In the genomic region with DNA sequence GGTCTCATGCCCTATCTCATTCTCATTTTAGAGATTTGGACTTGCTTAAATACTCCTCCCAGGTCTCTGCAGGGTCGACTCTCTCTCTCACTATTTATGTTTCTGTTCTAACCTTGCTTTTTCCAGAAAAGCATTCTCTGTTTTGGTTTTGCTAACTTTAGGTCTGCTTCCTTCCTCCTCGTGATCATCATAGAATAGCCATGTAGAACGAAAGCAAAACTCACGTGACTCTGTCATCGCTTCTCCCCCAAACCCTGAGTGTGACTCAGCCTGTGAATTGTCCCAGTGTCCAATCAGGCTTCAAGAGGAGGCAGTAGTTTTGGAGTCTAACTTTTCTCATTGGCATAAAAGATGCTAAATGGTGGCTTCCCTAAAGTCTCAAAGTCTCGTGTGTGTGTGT, we compare ENCODE assay signal across 17 mouse cellular contexts.
DNase-seq lines count a peak whose midpoint lies in the region; ATAC-seq and TF ChIP-seq lines count a peak whose summit lies in the region.
"Had no signal": no experiment of that assay in that cellular context is flagged by ENCODE, and none has a peak within 500 bp of the region (broad histone marks: within the 10 kb centered on the region; RNA-seq: fewer than 3 reads in every experiment).

No protein-coding gene starts in this region.

- TF ChIP-seq CTCF in bone marrow, adult 2 months (IDR thresholded peaks at IDR 0.05; ENCODE audit: control insufficient read depth, insufficient read depth, low read length) = no peak
- TF ChIP-seq CTCF in midbrain, postnatal 0 days (IDR thresholded peaks at IDR 0.05) = no peak

- H3K9me3 ChIP-seq in midbrain, postnatal 0 days (ENCODE audit: low read length) = no peaks in the 10 kb centered on the region
- no peaks in the 10 kb centered on the region for H3K9me3 ChIP-seq in intestine, embryonic 15.5 days
- H3K9me3 ChIP-seq: embryonic facial prominence, embryonic 10.5 days; heart, embryonic 13.5 days; hindbrain, embryonic 10.5 days; liver, embryonic 15.5 days had no signal

- H3K4me3 ChIP-seq in bone marrow, adult 2 months (replicated peaks; ENCODE audit: control insufficient read depth, low read depth, low read length) = peak overlapping the region; percentile 0
- H3K4me3 ChIP-seq in midbrain, postnatal 0 days (ENCODE audit: low read depth, low read length) = no peak overlapping the region
- no peak overlapping the region for H3K4me3 ChIP-seq in intestine, embryonic 15.5 days (replicated peaks)
- H3K4me3 ChIP-seq: embryonic facial prominence, embryonic 10.5 days; heart, embryonic 13.5 days; hindbrain, embryonic 10.5 days; liver, embryonic 15.5 days had no signal

- H3K27me3 ChIP-seq in midbrain, postnatal 0 days (ENCODE audit: insufficient read depth, low read length) = no peaks in the 10 kb centered on the region
- no peaks in the 10 kb centered on the region for H3K27me3 ChIP-seq in intestine, embryonic 15.5 days (replicated peaks)
- H3K27me3 ChIP-seq: heart, embryonic 13.5 days; liver, embryonic 15.5 days had no signal

- peaks cover 8% of the 10 kb centered on the region for H3K4me1 ChIP-seq in bone marrow, adult 2 months (ENCODE audit: control insufficient read depth, insufficient read depth, low read length)
- H3K4me1 ChIP-seq in midbrain, postnatal 0 days (ENCODE audit: insufficient read depth, low read length) = no peaks in the 10 kb centered on the region
- no peaks in the 10 kb centered on the region for H3K4me1 ChIP-seq in intestine, embryonic 15.5 days (replicated peaks)
- H3K4me1 ChIP-seq: embryonic facial prominence, embryonic 10.5 days had no signal

- TF ChIP-seq POLR2A in bone marrow, adult 2 months (IDR thresholded peaks at IDR 0.05; ENCODE audit: borderline replicate concordance, control insufficient read depth, low read depth, low read length) = no peak

- no peak overlapping the region for H3K4me2 ChIP-seq in midbrain, postnatal 0 days (ENCODE audit: low read depth, low read length, poor library complexity, severe bottlenecking)
- H3K4me2 ChIP-seq in intestine, embryonic 15.5 days (replicated peaks) = no peak overlapping the region
- H3K4me2 ChIP-seq: heart, embryonic 13.5 days; liver, embryonic 15.5 days had no signal

- H3K36me3 ChIP-seq in midbrain, postnatal 0 days (ENCODE audit: insufficient read depth, low read length) = no peaks in the 10 kb centered on the region
- H3K36me3 ChIP-seq in intestine, embryonic 15.5 days = no peaks in the 10 kb centered on the region
- H3K36me3 ChIP-seq: embryonic facial prominence, embryonic 10.5 days; heart, embryonic 13.5 days; hindbrain, embryonic 10.5 days; liver, embryonic 15.5 days had no signal

- peak; percentile 57 for DNase-seq in 416B (ENCODE audit: low read depth)
- peak; percentile 69 to 76 for DNase-seq in B cell, adult 2 months
- DNase-seq in adrenal gland, adult 2 months = no peak
- DNase-seq in midbrain, postnatal 0 days (ENCODE audit: low spot score) = no peak
- DNase-seq: cerebellum, adult 8-10 months; gastrocnemius, postnatal 36 days; kidney, postnatal 14 days; right cerebral cortex, postnatal 25 days; thymus, postnatal 14 days had no signal

- H3K9ac ChIP-seq in midbrain, postnatal 0 days (replicated peaks; ENCODE audit: low read length, poor library complexity, severe bottlenecking) = no peak overlapping the region
- H3K9ac ChIP-seq in intestine, embryonic 15.5 days = no peak overlapping the region
- H3K9ac ChIP-seq: heart, embryonic 13.5 days; liver, embryonic 15.5 days had no signal

- no peak overlapping the region for H3K27ac ChIP-seq in bone marrow, adult 2 months (ENCODE audit: control insufficient read depth, insufficient read depth, low read depth, low read length, poor library complexity)
- H3K27ac ChIP-seq in midbrain, postnatal 0 days (ENCODE audit: low read depth, low read length) = no peak overlapping the region
- no peak overlapping the region for H3K27ac ChIP-seq in intestine, embryonic 15.5 days
- H3K27ac ChIP-seq: embryonic facial prominence, embryonic 10.5 days; heart, embryonic 13.5 days; hindbrain, embryonic 10.5 days; liver, embryonic 15.5 days had no signal

- 18% methylated on average over 6 of the region's 6 CpGs for WGBS in bone marrow, adult 2 months
- WGBS in midbrain, postnatal 0 days = 90% methylated on average over 6 of the region's 6 CpGs
- WGBS in intestine, embryonic 15.5 days = 79% methylated on average over 6 of the region's 6 CpGs

- ATAC-seq in megakaryocyte, adult 5-6 weeks (ENCODE audit: poor library complexity, severe bottlenecking) = peak; percentile 83
- no peak for ATAC-seq in midbrain, postnatal 0 days (ENCODE audit: low FRiP score)
- ATAC-seq in intestine, embryonic 15.5 days = no peak
- ATAC-seq: intestine, postnatal 0 days had no signal

Comparison
In these comparisons a context has a peak if more than half of its experiments do, and no peak if none do; other contexts are left out.
1. DNase-seq: peak in 416B (single experiment) and B cell, adult 2 months (2 of 2); none in adrenal gland, adult 2 months (single experiment) and midbrain, postnatal 0 days (single experiment).